Mouse (Mus musculus): Measurements from ENCODE around the gene Jund. TPM values are rescaled to one million over a fixed set of nuclear protein-coding genes. Genes with fewer than 3 reads are reported as not detected.

Gene Jund
- total RNA-seq, 2 experiments from 2014 or later, result 124 to 138 TPM

DNA sequence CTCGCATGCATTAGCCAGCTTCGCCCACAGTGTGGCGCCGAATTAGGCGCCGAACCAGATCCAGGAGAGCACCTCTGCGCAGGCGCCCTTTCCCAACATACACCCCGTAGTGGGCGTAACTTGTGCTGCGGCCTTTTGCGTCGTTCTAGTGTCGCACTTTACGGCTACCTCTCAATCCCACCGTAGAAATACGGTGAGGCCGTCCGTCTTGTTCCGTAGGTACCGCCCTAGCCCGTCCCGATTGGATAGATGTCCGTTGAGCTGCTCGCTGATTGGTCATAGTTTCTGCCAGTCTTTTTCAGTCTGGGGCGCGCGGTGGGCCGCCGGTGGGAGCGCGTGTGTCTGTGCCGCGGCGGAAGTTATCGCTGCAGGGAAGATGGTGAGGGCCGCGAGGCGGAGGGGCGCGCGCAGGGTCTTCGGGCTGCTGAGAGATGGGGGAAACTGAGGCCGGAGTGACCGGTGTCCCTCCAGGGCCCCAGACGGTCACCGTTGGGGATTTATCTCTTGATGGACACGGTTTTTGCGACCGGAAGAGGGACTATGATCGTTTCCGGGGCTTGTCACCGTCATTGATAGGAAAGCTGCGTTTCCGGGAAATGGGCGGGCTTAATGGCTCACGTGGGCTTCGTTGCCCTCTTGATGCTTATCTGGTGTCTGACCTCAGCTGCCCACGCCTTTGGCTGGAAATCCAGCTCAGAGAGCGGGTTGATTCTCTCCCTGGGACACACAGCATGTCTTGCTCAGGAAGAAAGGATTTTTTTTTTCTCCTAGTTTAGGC lies 25.5 kb upstream of the Jund start, which contains the start of gene Lsm4:
Gene Lsm4 (plus strand): TSS at position 170 of the 778 bp plus-strand sequence.
- peak; percentile 99 for DNase-seq
- intact Hi-C loops (cut with DNase I), result loop anchor here (1.0 to 5.0 kb wide), 2 partner anchors 25 to 79 kb away; partner anchors contain the start of genes Jund and Rab3a

DNA sequence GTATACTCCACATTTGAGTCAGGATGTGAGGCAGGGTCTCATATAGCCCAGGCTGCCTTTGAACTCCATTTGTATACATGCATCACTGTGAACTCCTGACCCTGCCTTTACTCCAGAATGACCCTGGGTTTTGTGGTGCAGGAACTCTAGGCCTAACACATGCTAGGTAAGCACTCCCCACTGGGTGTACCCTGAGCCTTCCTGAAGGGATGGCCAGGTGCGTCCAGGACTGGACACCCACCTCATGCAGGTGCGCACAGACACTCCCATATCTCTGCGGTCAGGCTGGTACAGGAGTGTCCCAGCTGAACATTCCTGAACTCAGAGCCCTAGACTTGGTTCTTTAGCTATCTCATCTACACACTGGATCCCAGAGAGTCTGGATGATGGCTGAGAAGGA lies 24.6 kb upstream of the Jund start:
- intact Hi-C loops (cut with DNase I), result loop anchor here (5.0 kb wide), 1 partner anchor 78 kb away; the partner anchor contains the start of gene Rab3a
- no peak for DNase-seq

DNA sequence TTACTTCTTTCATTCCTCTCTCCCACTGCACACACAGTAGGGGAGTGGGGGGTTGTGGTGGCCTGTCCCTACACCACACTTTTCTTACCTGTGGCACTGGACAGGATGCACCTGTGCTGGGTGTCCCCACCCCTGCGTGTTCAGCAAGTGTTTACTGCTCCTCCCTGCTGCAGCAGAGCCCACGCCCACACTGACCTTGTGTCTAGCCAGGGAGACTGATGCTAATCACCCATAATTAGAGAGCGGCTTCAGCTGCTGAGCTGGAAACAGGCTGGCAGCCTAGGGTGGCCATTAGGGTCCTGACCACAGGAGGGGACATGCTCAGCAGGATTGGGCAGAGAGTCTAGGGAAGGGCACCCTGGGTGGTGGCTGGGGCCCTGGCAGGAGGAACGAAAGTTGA lies 24.0 kb upstream of the Jund start:
- intact Hi-C loops (cut with DNase I), result loop anchor here (1.0 to 5.0 kb wide), 2 partner anchors 21 to 78 kb away; partner anchors contain the start of gene Rab3a
- no peak for DNase-seq

DNA sequence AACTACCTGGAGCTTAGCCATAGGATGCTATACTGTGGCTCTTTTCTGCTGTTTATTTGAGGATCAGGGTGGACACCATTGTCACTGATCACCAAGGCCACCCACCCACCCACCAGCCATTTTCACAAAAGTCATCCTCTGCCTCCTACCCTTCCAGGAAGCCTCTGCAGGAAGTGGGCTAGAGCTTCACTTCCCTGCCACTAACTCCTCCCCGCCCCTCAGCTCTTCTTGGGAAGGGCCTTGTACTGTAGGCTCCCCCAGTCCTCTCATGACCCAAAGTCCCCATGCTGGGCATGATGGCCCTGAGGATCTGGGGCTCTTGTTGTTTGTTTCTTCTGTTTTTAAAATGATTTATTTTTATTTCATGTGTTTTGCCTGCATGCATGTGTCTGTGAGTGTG lies 23.4 kb upstream of the Jund start:
- no peak for DNase-seq
- intact Hi-C loops (cut with DNase I), result loop anchor here (1.0 kb wide), 1 partner anchor 20 kb away; no protein-coding TSS in a partner anchor

DNA sequence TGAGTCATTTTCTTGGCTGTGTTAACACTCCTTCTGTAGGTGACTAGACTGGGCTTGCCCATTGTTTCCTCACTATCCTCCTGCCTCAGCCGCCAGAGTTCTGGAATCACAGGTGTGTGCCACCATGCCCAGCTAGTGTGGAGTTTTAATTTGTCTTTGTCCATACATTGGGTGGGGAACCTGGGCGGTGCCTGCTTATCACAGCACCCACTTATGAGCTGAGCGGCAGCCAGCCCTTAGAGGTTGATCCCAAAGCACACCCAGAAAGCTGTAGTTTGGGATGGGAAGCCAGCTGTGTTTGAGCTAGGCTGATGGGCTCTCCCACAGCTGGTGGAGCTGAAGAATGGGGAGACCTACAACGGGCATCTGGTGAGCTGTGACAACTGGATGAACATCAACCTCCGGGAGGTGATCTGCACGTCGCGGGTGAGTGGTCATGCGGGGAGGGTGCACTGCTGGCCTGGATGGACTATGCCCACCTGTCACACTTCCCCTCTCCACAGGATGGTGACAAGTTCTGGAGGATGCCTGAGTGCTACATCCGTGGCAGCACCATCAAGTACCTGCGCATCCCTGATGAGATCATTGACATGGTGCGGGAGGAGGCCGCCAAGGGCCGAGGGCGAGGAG lies 21.2 kb upstream of the Jund start:
- no peak for DNase-seq
- intact Hi-C loops (cut with DNase I), result no loop called here

DNA sequence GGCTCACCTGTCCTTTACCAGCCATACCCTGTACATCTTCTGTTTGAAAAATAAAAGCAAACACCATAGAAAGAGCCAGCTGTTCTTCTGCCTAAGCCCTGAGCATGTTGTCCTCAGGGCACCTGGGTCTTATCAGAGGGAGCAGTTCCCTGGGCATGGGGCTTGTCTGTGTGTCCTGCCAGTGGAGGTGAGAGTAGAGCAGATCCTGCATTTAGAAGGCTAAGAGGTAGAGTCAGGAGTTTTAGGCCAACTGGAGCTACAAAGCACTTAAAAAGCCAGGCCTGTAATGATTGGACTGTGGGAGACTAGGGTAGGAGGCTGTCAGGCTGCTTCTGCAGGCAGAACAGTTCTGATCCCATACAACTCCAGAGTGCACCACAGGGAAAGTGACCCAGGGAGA lies 20.1 kb upstream of the Jund start:
- intact Hi-C loops (cut with DNase I), result no loop called here

DNA sequence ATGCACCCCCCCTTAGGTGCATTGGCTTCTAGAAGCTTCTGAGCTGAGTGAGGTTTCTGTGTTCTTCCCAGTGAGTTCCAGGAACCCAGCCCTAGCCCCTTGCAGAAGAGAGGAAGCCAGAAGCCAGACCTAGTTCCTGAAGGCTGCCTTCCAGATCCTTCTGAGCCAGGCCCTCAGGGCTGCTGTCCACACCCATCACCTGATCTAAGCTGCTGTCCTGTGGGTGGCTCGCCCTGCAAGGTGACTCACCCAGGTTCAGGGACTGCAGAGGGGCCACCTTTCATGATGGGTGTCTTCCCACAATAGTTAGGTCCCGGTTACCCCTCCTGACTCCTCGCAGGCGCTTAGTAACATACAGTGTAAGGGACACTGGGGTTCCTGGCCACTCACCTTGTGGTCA lies 19.3 kb upstream of the Jund start:
- intact Hi-C loops (cut with DNase I), result no loop called here
- no peak for DNase-seq

More for the DNA sequence above, 20.1 kb upstream of the Jund start:
- DNase-seq, result no peak

DNA sequence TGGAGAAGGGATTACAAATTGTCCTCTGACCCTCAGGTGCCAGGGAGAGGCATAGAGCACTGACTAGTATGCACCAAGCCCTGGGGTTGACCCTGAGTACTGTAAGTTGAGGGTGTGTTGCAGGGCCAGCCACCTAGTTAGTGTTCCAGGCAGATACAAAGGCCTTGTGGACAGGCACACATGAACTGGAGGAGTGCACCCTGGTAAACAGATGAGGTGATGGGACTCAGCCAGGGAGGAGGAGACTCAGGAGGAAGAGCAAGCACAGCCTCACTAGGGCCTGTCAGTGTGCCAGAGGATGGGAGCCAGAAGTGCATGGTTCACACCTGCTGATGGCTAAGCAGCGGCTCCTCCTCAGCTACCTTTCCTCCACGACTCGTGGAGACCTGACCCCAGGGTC lies 18.7 kb upstream of the Jund start:
- intact Hi-C loops (cut with DNase I), result no loop called here
- no peak for DNase-seq

DNA sequence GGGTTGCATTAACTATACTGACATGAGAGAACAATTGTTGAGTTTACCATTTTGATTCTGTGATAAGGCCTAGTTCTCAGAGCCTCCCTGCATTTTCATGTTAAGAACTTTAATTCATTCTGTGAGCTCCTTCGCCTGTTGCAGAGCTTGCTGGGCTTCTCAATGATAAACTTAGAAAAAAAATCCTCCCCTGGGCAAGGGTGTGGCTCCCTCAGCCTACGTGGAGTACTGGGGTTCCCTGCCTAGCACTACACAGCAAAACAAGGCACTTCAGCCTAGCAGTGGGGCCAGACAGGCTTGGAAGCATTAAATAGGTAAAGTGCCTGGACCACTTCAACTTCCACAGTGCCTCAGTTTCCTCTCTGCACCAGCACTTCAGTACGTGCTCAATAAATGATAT lies 17.3 kb upstream of the Jund start:
- no peak for DNase-seq
- intact Hi-C loops (cut with DNase I), result no loop called here

DNA sequence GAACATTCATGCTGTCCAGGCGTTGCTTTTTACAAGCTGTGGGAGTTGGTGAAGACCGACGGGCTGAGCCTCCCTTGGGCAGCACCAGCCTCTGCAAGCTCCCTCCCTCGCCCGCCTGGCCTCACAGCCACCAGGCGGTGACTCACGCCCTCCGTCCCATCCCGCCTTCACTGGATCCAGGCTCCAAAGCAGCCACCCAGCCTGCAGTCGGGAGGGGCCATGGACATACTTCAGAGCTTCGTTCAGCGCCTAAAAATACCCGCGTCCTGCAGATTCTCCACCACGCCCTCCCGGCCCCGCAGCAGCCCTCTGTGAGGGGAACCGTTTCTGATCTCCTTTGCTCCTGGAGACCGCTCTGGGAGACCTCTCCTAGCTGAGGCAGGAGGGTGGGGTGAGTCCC lies 16.6 kb upstream of the Jund start:
- DNase-seq, result peak; percentile 74 to 81
- intact Hi-C loops (cut with DNase I), result no loop called here

DNA sequence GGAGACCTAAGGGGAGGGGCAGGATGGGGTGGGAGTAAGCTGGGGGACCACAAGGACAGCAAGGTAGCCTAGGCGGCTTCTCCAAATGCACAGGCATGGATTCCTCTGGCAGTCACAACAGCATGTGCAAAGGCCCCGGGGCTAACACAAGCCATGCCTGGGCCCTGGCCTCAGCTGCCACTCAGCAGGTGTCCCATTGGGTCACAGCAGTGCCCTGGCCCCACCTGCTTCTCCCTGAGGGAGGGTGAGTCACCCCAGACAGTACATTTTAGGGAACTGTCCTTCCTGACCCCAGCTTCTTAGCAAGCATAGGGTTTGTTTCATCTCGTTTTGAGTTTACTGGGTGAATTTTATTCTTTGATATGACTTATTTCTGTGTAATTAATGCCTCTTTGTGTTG lies 16.1 kb upstream of the Jund start:
- DNase-seq, result no peak
- intact Hi-C loops (cut with DNase I), result no loop called here

DNA sequence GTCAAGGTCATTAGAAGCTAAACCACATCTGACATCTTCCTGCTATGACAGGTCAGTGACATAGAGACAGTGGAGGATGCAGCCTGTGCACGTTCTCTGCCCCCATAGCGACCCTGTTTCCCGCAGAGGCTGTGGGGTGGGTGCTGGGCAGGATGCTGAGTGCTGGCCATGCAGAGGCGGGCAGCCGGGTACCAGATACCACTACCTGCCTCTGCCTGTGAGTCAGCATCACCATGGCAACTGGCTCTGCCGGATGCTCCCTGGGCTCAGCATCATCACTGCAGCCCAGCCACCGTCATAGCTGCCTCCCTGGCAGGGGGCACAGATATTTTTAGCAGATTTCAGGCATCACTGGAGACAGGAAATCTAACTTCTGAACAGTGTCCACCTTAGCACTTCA lies 14.5 kb upstream of the Jund start:
- no peak for DNase-seq
- intact Hi-C loops (cut with DNase I), result no loop called here

DNA sequence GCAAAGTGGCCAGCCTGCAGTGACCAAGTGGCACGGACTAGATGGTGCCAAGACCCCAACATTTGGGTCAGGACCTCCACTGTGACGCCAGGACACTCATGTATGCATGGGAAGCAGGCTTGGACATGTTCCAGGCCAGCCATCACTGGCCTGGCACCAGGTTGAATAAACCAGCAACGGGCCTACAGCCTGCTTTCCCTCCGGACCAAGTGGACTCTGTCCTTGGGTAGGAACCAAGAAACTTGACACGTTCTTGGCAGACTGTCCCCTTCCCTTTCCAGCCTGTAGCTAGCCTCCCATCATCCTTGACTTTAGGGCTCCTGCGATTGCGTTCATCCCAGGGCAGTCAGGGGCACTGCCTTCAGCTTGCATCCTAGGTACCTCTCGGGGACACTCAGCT lies 11.2 kb upstream of the Jund start:
- intact Hi-C loops (cut with DNase I), result no loop called here
- peak; percentile 75 to 80 for DNase-seq

DNA sequence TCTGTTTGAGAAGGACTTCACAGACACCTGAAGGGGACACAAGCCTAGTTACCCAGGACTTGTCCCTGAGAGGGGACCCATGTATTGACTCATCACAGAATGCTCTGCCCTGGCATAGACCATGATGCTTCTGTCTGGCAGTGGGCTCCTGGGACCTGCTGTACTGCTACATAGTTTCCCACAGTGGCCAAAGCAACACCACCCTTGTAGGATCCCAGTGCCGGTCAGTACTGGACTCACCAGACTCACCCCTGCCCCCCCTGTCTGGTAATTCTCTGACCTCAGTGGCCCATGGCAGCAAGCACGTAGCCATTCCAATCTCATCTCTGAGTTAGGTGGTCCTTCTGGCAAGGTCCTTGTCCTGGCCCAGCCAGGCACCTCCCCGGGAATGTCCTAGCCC lies 10.6 kb upstream of the Jund start:
- no peak for DNase-seq

DNA sequence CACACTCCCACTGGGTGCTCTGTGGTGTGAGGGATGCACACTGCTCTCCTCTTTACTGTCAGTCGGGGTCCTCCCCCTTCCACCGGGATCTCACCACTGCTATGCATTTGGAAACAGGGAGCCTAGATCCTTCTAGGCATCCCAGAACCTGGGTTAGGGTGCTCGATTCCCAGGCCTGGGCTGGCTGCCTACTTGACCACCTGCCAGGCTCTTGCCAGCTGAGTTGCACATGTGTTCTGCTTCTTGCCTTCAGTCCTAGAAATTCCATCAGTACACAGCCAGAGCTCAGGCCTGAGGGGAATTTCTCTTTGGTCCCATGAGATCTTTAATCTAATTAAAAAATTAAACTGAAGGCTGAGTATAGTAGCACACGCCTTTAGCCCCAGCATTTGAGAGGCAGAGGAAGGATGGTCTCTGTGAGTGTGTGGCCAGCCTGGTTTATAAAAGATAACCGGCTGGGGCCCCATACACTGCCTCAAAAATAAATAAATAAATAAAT lies 8.8 kb upstream of the Jund start:
- intact Hi-C loops (cut with DNase I), result no loop called here
- DNase-seq, result no peak

More for the DNA sequence above, 10.6 kb upstream of the Jund start:
- intact Hi-C loops (cut with DNase I), result no loop called here

DNA sequence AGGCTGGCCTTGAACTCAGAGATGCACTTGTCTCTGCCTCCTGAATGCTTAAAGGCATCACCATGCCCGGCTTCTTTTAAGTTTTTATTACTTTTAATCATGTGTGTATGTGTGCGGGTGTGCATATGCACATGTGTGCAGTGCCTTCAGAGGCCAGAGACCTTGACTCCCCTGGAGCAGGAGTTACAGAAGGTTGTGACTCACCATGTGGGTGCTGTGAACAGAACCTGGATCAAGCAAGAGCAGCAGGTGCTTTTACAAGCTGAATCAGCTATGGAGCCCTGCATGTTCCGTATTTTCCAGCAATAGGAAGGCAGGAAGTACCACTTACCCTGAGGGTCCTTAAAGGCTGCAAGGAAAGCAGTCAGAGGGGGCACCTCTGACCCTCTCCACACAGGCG lies 7.5 kb upstream of the Jund start:
- no peak for DNase-seq
- intact Hi-C loops (cut with DNase I), result no loop called here

DNA sequence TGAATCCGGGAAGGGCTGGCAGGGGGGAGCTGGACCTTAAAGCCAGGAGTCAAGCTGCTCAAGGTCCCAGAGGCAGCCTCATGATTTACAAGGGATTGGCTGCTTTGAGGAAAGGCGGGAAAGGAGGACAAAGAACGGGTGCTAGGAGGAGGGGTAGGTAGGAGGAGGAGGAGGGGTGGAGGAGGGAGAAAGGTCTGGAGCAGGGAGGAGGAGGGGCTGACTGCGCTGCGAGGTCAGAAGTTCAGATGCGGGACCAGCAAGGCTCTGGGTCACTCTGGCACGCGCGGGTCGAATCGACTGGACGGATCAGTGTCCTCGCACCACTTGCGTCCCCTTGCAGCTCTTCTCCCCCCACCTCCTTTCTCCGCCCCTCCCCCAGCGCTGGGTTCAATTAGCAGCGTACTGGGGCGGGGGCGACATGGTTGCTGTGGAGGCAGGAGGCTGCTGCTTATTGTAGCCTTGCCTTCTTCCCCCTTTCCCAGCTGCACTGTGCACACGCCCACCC lies 7.0 kb upstream of the Jund start:
- no peak for DNase-seq
- intact Hi-C loops (cut with DNase I), result no loop called here

DNA sequence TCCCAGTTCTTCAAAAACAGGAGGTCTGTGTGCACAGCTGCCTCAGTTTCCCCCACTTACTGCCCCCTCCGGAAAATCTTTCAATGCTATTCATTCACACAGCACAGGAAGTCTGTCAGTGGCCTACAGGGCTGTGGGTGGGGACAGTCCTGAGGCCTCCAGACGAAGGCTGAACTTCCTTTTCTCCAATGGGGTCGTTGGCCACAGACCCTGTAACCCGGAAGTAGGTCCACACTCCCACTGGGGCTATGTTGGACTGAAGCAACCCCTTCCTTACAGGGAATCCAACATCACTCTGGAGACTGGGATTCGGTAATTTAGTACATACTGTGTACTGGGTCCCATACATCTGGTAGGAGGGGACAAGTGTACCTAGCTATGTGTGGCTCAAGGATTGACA lies 5.1 kb upstream of the Jund start:
- intact Hi-C loops (cut with DNase I), result no loop called here
- no peak for DNase-seq

DNA sequence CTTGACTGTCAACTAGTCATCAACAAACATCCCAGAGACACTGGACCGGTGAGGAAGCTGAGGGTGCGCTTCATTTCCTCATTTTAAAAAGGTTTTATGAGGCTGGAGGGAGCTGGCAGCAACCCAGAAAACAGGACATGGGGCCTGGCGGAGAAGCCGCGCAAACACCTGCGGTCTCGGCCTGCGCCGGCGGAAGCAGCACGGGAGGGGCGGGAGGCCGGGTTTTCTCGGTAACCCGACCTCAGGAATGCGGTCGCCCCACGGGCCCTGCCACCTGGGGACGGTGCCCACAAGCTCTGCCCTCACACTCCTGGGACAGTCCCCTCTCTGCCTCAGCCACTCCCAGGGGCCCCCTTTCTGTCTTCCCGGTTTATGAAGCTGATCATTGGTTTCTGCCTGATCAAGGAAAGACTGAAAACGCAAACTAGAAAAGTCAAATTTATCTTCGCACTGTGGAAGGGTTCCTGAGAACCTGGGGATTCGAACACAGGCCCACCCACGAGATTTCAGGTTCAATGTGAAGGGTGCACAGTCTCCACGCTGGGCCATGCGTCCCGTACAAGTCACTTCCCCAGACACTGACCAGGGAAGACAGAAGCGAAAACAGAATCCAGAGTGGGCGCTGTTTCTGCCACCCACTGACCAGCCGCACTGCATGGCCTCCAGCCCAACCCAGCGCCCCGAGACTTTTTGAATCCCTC lies 3.3 kb upstream of the Jund start:
- DNase-seq, result peak in 1 of 2 experiments; percentile 63
- intact Hi-C loops (cut with DNase I), result loop anchor here (1.0 kb wide), 1 partner anchor 20 kb away; no protein-coding TSS in a partner anchor

DNA sequence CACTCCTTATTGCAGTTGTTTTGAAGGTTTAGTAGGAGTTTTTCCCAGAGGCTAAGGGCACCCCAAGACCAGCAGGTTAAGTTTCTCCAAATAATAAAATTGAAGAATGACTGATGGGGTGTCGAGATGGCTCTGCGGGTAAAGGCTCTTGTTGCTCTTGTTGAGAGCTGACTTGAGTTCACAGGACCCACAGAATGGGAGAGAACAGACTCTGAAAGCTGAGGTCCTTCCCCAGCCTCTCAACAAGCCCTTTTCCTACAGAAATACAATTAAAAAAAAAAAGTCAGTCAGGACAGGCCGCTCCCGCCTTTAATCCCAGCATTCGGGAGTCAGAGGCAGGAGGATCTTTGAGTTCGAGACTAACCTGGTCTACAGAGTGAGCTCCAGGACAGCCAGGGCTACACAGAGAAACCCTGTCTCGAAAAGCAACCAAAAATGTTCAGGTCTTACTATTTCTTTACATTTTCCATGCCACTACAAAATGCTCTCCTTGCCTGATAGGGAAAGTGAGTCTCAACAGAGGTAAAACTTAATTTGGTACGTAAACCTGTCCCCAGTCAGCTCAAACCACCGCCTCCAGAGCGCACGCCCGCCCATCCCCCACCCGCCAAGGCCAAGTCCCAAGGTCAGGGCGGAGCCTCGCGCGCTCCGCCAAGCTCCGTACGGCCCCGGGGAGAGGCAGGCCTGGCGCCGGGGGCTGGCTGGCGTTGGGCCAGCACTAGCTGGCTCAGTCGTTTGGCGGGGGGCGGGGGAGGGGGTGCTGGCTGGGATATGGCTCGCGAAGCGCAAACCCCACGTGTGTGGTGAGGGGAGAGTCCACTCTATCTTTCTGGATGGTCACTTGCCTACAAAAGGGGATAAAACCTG lies 2.5 kb upstream of the Jund start:
- DNase-seq, result peak; percentile 76 to 77
- intact Hi-C loops (cut with DNase I), result no loop called here
